8 mouse cellular contexts compared by ENCODE assay signal in the genomic region with DNA sequence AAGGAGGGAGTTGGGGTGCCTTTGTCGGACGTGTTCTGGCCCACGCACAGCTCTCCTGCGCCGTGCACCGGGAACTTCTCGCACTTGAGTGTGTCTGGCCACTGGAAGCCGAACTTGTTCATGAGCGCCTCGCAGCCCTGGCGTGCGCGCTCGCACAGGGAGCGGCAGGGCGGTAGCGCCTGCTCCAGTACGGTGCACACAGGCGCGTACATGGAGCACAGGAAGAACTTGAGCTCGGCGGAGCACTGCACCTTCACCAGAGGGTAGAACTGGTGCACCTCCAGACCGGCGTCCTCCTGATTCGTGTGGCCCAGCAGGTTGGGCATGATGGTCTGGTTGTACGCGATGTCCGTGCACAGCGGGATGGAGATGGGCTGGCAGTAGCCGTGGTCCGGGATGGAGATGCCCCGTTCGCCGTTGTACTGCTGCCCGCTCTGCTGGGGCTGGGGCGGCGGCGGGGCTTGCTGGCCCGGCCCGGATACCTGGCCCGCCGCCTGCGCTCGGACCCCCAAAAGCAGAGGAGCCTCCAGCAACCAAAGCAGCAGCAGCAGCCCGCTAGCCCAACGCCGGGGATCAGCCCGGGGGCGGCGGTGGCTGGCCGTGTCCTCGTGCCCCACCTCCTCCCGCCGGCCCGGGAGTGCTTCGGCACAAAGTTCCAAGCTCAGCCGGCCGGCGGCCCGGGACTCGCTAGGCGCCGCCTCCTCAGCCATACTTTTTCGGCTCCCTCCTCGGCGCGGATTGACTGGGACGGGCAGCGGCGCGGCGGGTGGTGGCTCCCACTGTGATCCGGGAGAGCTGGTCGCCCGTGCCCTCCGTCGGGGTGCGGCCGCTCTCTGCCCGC. TPM values are rescaled to one million over a fixed set of nuclear protein-coding genes. Genes with fewer than 3 reads are reported as not detected.
DNase-seq lines count a peak whose midpoint lies in the region; ATAC-seq and TF ChIP-seq lines count a peak whose summit lies in the region.

No protein-coding gene starts in this region.

- H3K4me2 ChIP-seq in forebrain, postnatal 0 days (ENCODE audit: low read depth): peak overlapping the region; percentile 99

- no peaks in the 10 kb centered on the region for H3K27me3 ChIP-seq in forebrain, postnatal 0 days (ENCODE audit: insufficient read depth, low read length)

- H3K4me1 ChIP-seq in forebrain, postnatal 0 days (ENCODE audit: insufficient read depth): peaks cover 7% of the 10 kb centered on the region; the same call in 1 of the 2 replicates
- peaks cover 2% of the 10 kb centered on the region; the same call in 1 of the 2 replicates for H3K4me1 ChIP-seq in lung, adult 2 months (ENCODE audit: control insufficient read depth, insufficient read depth, low read length)

- H3K27ac ChIP-seq in forebrain, postnatal 0 days (ENCODE audit: low read depth, low read length): peak overlapping the region; percentile 82

- intact Hi-C loops in heart, postnatal 25 days (cut with DNase I): loop anchor here (10.0 kb wide), 1 partner anchor 262 kb away; no protein-coding TSS in a partner anchor

- TF ChIP-seq CTCF in forebrain, postnatal 0 days (IDR thresholded peaks at IDR 0.05; ENCODE audit: low read depth): no peak
- TF ChIP-seq CTCF in lung, adult 2 months (IDR thresholded peaks at IDR 0.05; ENCODE audit: insufficient read depth, low read length): no peak

- H3K4me3 ChIP-seq in forebrain, postnatal 0 days (ENCODE audit: low read depth, low read length): peak overlapping the region; percentile 83
- H3K4me3 ChIP-seq in lung, adult 2 months (replicated peaks; ENCODE audit: extremely low read depth, low read depth, low read length): peak overlapping the region; percentile 78

- H3K36me3 ChIP-seq in forebrain, postnatal 0 days (ENCODE audit: insufficient read depth): no peaks in the 10 kb centered on the region

- no peaks in the 10 kb centered on the region for H3K9me3 ChIP-seq in forebrain, postnatal 0 days (ENCODE audit: low read length)

- peak; percentile 54 for ATAC-seq in forebrain, postnatal 0 days

- peak overlapping the region; percentile 66 for H3K9ac ChIP-seq in forebrain, postnatal 0 days

- DNase-seq in ES-CJ7 (ENCODE audit: low read depth, low spot score) (peak; percentile 58), MN1 (ENCODE audit: low spot score) (no peak)
- peak; percentile 64 to 75 for DNase-seq in cerebellum, adult 18-20 months
- DNase-seq in forebrain, postnatal 0 days: peak; percentile 75
- DNase-seq in heart, postnatal 25 days (ENCODE audit: low spot score): peak; percentile 33
- peak; percentile 19 to 53 for DNase-seq in layer of hippocampus, adult 18-20 months (ENCODE audit: low spot score in 2 of 2)
- DNase-seq in lung, adult 2 months: peak; percentile 69
- peak; percentile 54 for DNase-seq in ovary, postnatal 10 days (ENCODE audit: low spot score)

- TF ChIP-seq POLR2A in lung, adult 2 months (IDR thresholded peaks at IDR 0.05; ENCODE audit: borderline replicate concordance, extremely low read depth, low read depth, low read length): 0 out of 2 replicates have a peak, but pooled peaks have one; percentile 13

- 1% methylated on average over 67 of the region's 80 CpGs for WGBS in forebrain, postnatal 0 days
- under 1% methylated on average over 80 of the region's 80 CpGs for WGBS in lung, adult 2 months

RNA-seq across cellular contexts. Expression of gene Fzd1, which starts 0.7 kb away (rescaled TPM):
- 26.6 and 39.8 TPM in 2 replicates for total RNA-seq in forebrain, postnatal 0 days (2014; rRNA removed)
- 6.2 and 8.6 TPM in 2 replicates for polyA plus RNA-seq in forebrain, postnatal 0 days (2015; fragmentation: Nextera tagmentation; extraction: Ambion mirVana)
- total RNA-seq in heart, postnatal 25 days (2021): 10 to 100 TPM; 10.3 to 11.5 TPM
- total RNA-seq in layer of hippocampus, adult 18-20 months (2021): 10 to 100 TPM; 10.0 to 10.2 TPM
- polyA plus RNA-seq in lung, adult 2 months (2012; rRNA removed): 54.6 and 63.6 TPM in 2 replicates
